Mouse (Mus musculus) adrenal gland, postnatal 10 days (tissue): ENCODE measurements around the gene Slc25a3. TPM values are rescaled to one million over a fixed set of nuclear protein-coding genes. Genes with fewer than 3 reads are reported as not detected.

Experiments used
- DNase-seq: peaks from one replicate; pipeline ENCODE4 v3.0.0; 2021; ENCODE audit warnings: mixed read lengths
- long read RNA-seq, 2 experiments: library from polyadenylated mRNA; stranded (forward); transcript quantifications; one replicate each; pipeline ENCODE4 v2.0.0; 2021
- total RNA-seq, 2 experiments: library from RNA; stranded (reverse); gene quantifications; 2 replicates each; pipeline ENCODE4 v1.2.3; 2021

Slc25a3 gene
- 100 to 1,000 TPM; 725 to 758 TPM for total RNA-seq
- long read RNA-seq, experiment 1, transcript Slc25a3-203 (7 exons, 1,483 nt): minor isoform, 152 of 1,710 reads
- long read RNA-seq, experiment 1, transcript Slc25a3-201 (8 exons, 1,612 nt): major isoform, 770 of 1,710 reads
- long read RNA-seq, experiment 1, transcript Slc25a3-206 (8 exons, 1,341 nt): minor isoform, 15 of 1,710 reads
- long read RNA-seq, experiment 1, transcript Slc25a3-204 (5 exons, 891 nt): minor isoform, 15 of 1,710 reads
- long read RNA-seq, experiment 1, partial matches to known transcripts: 55 of 1,710 reads
- long read RNA-seq, experiment 1, other reads (novel, unspliced or antisense): 703 of 1,710 reads
- long read RNA-seq, experiment 2, transcript Slc25a3-203 (7 exons, 1,483 nt): minor isoform, 51 of 445 reads
- long read RNA-seq, experiment 2, transcript Slc25a3-201 (8 exons, 1,612 nt): major isoform, 293 of 445 reads
- long read RNA-seq, experiment 2, transcript Slc25a3-206 (8 exons, 1,341 nt): minor isoform, 16 of 445 reads
- long read RNA-seq, experiment 2, transcript Slc25a3-204 (5 exons, 891 nt): minor isoform, 12 of 445 reads
- long read RNA-seq, experiment 2, partial matches to known transcripts: 15 of 445 reads
- long read RNA-seq, experiment 2, other reads (novel, unspliced or antisense): 58 of 445 reads

GRCm38 (mm10) chr10:91123828-91124822, at the start of gene Slc25a3:
TSS of gene Slc25a3 (minus strand) at chr10:91124059.
- peak; percentile 98 for DNase-seq

- no peak for DNase-seq
These were observed 48.7 kb upstream of the Slc25a3 start for GRCm38 (mm10) chr10:91172329-91173100.

- peak; percentile 98 for DNase-seq
These were observed 47.8 kb upstream of the Slc25a3 start for GRCm38 (mm10) chr10:91171455-91172328.

- peak; percentile 63 for DNase-seq
These were observed 47.2 kb upstream of the Slc25a3 start for GRCm38 (mm10) chr10:91171041-91171440.

- DNase-seq: peak; percentile 90
These were observed 46.5 kb upstream of the Slc25a3 start for GRCm38 (mm10) chr10:91170143-91170941.

GRCm38 (mm10) chr10:91169414-91170065, 45.7 kb upstream of the Slc25a3 start:
- no peak for DNase-seq

GRCm38 (mm10) chr10:91167352-91167751, 43.5 kb upstream of the Slc25a3 start:
- no peak for DNase-seq

- peak; percentile 73 for DNase-seq
These were observed 43.0 kb upstream of the Slc25a3 start for GRCm38 (mm10) chr10:91166890-91167289.

- DNase-seq: no peak
These were observed 42.0 kb upstream of the Slc25a3 start for GRCm38 (mm10) chr10:91165850-91166249.

- DNase-seq: no peak
These were observed 40.6 kb upstream of the Slc25a3 start for GRCm38 (mm10) chr10:91164491-91164890.

GRCm38 (mm10) chr10:91162511-91163163, 38.8 kb upstream of the Slc25a3 start:
- DNase-seq: no peak

GRCm38 (mm10) chr10:91162077-91162476, 38.2 kb upstream of the Slc25a3 start:
- DNase-seq: no peak

- DNase-seq: no peak
These were observed 37.1 kb upstream of the Slc25a3 start for GRCm38 (mm10) chr10:91161006-91161405.

- DNase-seq: peak; percentile 33
These were observed 34.6 kb upstream of the Slc25a3 start for GRCm38 (mm10) chr10:91158442-91158841.

GRCm38 (mm10) chr10:91156338-91156737, 32.5 kb upstream of the Slc25a3 start:
- peak; percentile 30 for DNase-seq

GRCm38 (mm10) chr10:91153894-91154503, 30.1 kb upstream of the Slc25a3 start:
- no peak for DNase-seq

- DNase-seq: no peak
These were observed 21.6 kb upstream of the Slc25a3 start for GRCm38 (mm10) chr10:91145413-91145812.
